Mouse (Mus musculus) adrenal gland (tissue): ENCODE data around the gene Ube2q2.
"Not testable (repeated sequence)": the region's sequence is repeated elsewhere in the genome, so short reads cannot be mapped to it uniquely, and the experiment has no call there.

Experiments
- intact Hi-C: fragments of 180-260 bp; cut with DNase I; formaldehyde crosslinking; loops from one replicate; pipeline ENCODE4 v1.15.1; 2025

Gene Ube2q2

GRCm38 (mm10) chr9:55236235-55237165, 87.8 kb downstream of the Ube2q2 start:
- intact Hi-C loops = no loop called here

DNA sequence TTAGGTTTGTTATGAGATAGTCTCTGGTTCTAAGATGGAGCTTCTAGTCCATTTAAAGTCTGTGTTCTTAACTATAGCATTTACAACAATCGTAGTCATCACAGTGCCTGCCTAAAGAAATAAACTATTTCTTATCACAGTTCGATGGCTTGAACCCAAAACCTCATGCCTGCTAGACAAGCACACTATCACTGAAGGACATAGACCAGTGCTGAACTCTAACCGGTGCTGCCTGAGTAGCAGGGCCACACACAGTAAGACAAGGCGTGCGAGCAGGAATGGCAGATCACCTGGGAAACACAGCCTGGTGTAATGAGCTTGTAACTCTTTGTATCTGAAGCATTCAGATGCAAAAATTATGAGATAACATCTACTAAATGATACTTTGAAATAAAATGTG, 92.2 kb downstream of the Ube2q2 start:
- intact Hi-C loops = no loop called here

- intact Hi-C loops = no loop called here
These were observed 93.4 kb downstream of the Ube2q2 start for GRCm38 (mm10) chr9:55241863-55242685.

DNA sequence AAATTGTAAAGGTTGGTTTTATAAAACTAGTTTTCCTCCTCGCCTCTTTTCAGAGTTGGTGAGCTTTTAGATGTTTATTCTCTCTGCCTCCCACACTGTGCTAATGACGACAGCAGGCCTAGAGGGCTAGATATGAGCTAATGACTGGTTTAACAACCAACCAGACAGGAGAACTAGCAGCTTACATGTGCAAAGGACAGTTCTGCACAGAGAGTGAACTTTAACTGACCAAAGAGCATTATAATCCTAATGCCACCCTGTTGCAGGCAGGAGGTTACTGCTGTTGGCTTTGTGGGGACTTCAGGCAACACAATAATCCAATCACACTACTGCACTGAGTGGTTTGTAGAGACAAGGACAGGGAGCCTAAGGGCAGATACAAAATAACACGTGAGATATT, 94.6 kb downstream of the Ube2q2 start:
- intact Hi-C loops = no loop called here

DNA sequence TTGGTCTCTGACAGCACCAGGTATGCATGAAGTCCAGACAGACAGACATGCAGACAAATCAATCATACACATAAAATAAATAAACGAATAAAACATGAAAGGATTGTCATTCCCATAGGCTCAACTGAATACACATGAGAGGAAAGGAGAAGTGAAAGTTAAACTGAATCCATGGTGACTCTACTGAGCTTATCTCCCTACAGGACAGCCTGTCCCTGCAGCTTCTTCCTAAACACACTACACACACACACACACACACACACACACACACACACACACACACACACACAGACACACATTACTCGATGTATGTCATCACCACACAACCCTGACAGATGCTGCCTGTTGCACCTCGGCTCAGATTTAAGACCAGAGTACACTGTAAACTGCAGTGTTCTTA, 95.4 kb downstream of the Ube2q2 start:
- intact Hi-C loops = no loop called here

DNA sequence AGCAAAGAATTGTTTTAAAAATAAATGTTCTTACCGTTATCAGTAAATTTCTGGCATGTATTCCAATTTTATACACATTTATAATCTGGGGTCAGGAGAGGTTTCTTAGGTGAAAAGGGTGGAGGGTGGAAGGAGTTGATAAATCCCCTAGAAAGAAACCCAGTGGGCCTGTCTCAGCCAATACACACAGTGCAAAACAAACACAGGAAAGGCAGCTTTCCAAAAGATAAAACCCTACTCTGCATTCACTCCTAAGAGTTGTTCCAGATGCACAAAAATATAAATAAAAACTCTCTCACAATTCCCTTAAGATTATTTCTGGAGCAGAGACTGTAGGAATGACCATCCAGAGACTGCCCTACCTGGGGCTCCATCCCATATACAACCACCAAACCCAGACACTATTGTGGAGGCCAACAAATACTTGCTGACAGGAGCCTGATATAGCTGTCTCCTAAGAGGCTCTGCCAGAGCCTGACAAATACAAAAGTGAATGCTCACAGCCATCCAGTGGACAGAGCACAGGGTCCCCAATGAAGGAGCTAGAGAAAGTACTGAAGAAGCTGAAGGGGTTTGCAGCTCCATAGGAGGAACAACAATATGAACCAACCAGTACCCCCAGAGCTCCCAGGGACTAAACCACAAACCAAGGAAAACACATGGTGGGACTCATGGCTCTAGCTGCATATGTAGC, 96.5 kb downstream of the Ube2q2 start:
- intact Hi-C loops = not testable (repeated sequence)

DNA sequence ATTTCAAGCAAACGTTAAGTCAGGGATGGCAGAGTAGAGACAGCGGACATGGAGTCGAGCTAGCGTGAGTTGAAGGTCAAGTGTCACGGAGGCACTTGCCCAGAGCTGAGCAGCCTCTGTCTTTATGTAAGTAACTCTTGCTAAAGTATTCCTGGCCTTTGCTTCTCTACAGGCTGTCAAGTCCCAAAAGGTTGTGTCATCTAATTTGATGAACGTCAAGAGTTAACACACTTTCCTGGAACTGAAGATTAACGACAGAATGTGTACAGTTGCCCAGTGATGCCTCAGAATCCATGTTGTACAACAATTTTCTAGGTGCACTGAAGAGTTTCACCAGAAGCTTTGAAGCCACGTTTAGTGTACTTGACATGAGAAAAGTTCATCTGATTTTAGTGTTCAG, 97.8 kb downstream of the Ube2q2 start:
- intact Hi-C loops = no loop called here

DNA sequence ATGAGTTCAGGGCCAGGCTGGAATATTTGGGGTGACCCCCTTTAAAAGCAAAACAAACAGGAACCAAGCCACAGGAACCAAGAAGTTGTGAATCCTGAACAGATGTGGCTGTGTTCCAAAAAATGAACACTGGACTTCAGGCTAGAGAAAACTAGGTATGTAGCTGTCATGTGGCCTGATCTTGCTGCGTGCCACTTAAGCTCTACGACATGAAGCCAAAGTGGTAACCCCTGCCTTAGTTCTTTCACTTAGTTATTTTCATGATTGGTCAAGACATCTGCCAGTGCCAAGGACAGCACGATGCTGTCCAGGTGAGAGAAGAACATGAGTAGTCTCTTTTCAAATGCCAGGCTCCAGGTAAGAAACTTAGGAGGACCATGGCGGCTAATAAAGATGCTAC, 98.3 kb downstream of the Ube2q2 start:
- intact Hi-C loops = no loop called here

GRCm38 (mm10) chr9:55248465-55248864, 99.8 kb downstream of the Ube2q2 start:
- intact Hi-C loops = no loop called here

GRCm38 (mm10) chr9:55250595-55251247, 102.1 kb downstream of the Ube2q2 start:
- intact Hi-C loops = no loop called here

DNA sequence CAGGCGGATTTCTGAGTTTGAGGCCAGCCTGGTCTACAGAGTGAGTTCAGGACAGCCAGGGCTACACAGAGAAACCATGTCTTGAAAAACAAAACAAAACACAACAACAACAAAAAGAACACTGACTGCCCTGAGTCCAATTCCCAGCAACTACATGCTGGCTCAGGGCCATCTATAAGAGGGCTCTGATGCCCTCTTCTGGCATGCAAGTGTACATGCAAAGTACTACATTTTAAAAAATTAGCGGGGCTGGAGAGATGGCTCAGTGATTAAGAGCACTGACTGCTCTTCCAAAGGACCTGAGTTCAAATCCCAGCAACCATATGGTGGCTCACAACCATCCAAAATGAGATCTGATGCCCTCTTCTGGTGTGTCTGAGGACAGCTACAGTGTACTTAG, 103.4 kb downstream of the Ube2q2 start:
- intact Hi-C loops = not testable (repeated sequence)

DNA sequence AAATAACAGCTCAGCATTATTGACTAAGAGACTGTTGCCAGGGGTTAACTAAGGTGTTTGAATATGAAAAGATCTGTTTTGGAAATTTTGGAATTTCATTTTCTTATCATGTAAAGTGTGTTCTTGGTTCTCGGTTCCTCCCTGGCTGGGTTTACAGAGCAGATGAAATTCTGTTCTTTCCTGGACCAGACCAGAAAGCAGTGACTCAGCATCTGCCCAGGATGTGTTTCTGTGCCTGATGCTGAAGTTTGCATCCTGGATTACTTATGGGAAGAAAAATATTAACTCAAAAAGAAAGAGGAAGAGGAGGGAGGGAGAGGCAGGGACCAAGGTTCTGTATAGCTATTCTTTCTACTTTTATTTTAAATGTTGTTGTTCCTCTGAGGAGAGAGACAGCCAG, 105.2 kb downstream of the Ube2q2 start:
- intact Hi-C loops = no loop called here

GRCm38 (mm10) chr9:55255056-55255455, 106.4 kb downstream of the Ube2q2 start:
- intact Hi-C loops = no loop called here

DNA sequence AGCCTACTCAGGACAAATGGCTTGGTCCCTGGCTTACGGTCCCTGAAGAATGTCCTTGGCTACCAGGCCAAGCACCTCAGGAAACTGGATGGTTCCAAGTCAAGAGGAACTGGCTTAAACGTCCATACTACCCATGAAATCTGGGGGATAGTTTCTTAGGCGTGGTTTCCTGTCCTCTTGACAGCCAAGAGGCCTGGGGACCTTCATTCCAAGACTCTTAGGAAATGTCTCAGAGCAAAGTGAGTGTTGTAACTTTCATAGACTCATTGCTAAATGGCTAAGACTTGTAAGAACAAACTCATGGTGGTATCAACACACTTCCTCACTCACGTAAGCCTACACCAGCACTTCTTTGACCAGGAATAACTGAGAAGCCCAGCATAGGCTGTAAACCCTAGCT, 107.0 kb downstream of the Ube2q2 start:
- intact Hi-C loops = no loop called here

DNA sequence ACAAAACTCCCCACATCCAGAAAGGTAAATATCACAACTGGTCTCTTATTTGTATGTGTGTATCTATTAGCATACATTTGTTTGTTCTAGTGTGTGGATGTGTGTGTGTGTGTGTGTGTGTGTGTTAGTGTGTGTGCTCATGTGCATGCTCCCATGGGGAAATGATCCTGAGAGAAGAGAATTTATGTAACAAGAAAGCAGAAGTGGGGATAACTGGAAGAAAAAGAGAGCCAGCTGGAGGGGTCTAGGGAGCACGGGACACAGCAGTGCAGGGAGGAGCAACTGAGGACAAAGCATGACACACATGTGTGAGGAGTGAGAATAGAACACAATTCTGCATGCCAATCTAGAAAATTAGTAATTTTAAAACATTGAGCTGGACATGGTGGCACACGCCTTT, 108.5 kb downstream of the Ube2q2 start:
- intact Hi-C loops = no loop called here
